Mouse (Mus musculus): ENCODE data around the gene Cox7a2l. TPM values are rescaled to one million over a fixed set of nuclear protein-coding genes. Genes with fewer than 3 reads are reported as not detected.
A peak's percentile ranks its signal among the peaks of the same experiment; 100 is the strongest.

The Cox7a2l gene
- total and polyA plus RNA-seq, 3 experiments = 206 TPM; not detected in 1

DNA sequence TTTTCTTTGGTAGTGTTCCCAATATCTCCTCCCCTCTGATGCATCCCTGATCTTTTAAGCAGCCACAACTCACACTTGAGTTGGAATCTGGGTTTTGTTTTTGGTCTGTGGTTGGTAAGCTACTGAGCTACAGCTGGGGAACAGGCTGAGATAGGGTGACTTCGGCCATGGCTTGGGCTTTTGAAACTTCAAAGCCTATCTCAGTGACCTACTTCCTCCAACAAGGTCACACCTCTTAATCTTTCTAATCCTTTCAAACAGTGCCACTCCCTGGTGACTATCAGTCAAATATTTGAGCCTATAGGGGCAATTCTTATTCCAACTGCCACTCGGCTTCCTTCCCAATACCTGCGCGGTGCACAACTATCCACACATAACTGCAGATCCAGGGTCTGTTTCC lies 17.4 kb downstream of the Cox7a2l start:
- Histone ChIP-seq H3K9me3 (replicated peaks; ENCODE audit: insufficient read depth, low read length) (no peaks in the 10 kb centered on the region), H3K4me3 (ENCODE audit: control insufficient read depth in 1 of 2, insufficient read depth in 1 of 2, low read depth in 2 of 2, low read length in 2 of 2) (no peak overlapping the region), H3K79me2 (ENCODE audit: control insufficient read depth, insufficient read depth, low read length, poor library complexity) (peaks cover 5% of the 10 kb centered on the region; the same call in 1 of the 2 replicates), H3K27me3 (ENCODE audit: control insufficient read depth in 1 of 2, insufficient read depth in 2 of 2, low read length in 2 of 2) (no peaks in the 10 kb centered on the region), H3K4me1 (ENCODE audit: control insufficient read depth in 1 of 2, insufficient read depth in 2 of 2, low read length in 2 of 2) (no peaks in the 10 kb centered on the region), H3K27ac (ENCODE audit: control insufficient read depth, low read depth, low read length) (no peak overlapping the region), H3K36me3 (ENCODE audit: control insufficient read depth in 1 of 2, insufficient read depth in 2 of 2, low read length in 2 of 2) (peaks cover 0 to 1% of the 10 kb centered on the region in 2 experiments; a peak in 1 of 4 replicates), H3K9ac (ENCODE audit: control insufficient read depth, low read depth, low read length, poor library complexity, severe bottlenecking) (no peak overlapping the region)
- peak; percentile 23 for DNase-seq (ENCODE audit: low read depth, low spot score)
- peak; percentile 20; the same call in 1 of the 2 replicates for TF ChIP-seq SMC3 (IDR thresholded peaks at IDR 0.05; ENCODE audit: low read depth, low read length)
- no peak for TF ChIP-seq MAFK (IDR thresholded peaks at IDR 0.05; ENCODE audit: borderline replicate concordance, low read depth, low read length)
- TF ChIP-seq MEF2A (IDR thresholded peaks at IDR 0.05; ENCODE audit: extremely low read depth, insufficient replicate concordance, low read depth, low read length, poor library complexity, severe bottlenecking) = no peak
- TF ChIP-seq NELFE (IDR thresholded peaks at IDR 0.05; ENCODE audit: low read depth, low read length) = no peak
- no peak for TF ChIP-seq MAX (IDR thresholded peaks at IDR 0.05; ENCODE audit: low read length)
- 0 out of 2 replicates have a peak, but pooled peaks have one; percentile 10 for TF ChIP-seq POLR2AphosphoS2 (IDR thresholded peaks at IDR 0.05; ENCODE audit: low read length)
- TF ChIP-seq RAD21 (IDR thresholded peaks at IDR 0.05; ENCODE audit: low read depth, low read length) = peak; percentile 5; the same call in 1 of the 2 replicates
- no peak for TF ChIP-seq ZC3H11A (IDR thresholded peaks at IDR 0.05; ENCODE audit: low read depth, low read length)

DNA sequence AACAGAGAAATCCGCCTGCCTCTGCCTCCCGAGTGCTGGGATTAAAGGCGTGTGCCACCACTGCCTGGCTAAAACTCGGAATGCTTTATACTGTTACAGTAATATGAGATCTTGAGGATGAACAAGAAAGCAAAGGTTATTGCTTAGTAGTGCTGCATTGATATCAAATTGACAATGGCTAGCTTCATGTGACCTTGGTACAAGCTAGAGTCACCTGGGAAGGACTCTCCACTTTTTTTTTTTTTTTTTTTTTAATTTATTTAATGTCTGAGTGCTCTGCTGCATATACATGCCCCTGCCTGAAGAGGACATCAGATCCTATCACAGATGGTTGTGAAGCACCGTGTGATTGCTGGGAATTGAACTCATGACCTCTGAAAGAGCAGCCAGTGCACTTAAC lies 18.2 kb downstream of the Cox7a2l start:
- Histone ChIP-seq H3K27me3 (ENCODE audit: control insufficient read depth in 1 of 2, insufficient read depth in 2 of 2, low read length in 2 of 2) (no peaks in the 10 kb centered on the region), H3K9me3 (replicated peaks; ENCODE audit: insufficient read depth, low read length) (no peaks in the 10 kb centered on the region), H3K79me2 (ENCODE audit: control insufficient read depth, insufficient read depth, low read length, poor library complexity) (no peaks in the 10 kb centered on the region), H3K27ac (ENCODE audit: control insufficient read depth, low read depth, low read length) (no peak overlapping the region), H3K4me1 (ENCODE audit: control insufficient read depth in 1 of 2, insufficient read depth in 2 of 2, low read length in 2 of 2) (no peaks in the 10 kb centered on the region), H3K9ac (ENCODE audit: control insufficient read depth, low read depth, low read length, poor library complexity, severe bottlenecking) (no peak overlapping the region), H3K4me3 (ENCODE audit: control insufficient read depth in 1 of 2, insufficient read depth in 1 of 2, low read depth in 2 of 2, low read length in 2 of 2) (no peak overlapping the region), H3K36me3 (ENCODE audit: control insufficient read depth in 1 of 2, insufficient read depth in 2 of 2, low read length in 2 of 2) (peaks cover 0 to 1% of the 10 kb centered on the region in 2 experiments; a peak in 1 of 4 replicates)
- TF ChIP-seq NELFE (IDR thresholded peaks at IDR 0.05; ENCODE audit: low read depth, low read length) (no peak), ZKSCAN1 (IDR thresholded peaks at IDR 0.05; ENCODE audit: low read depth, low read length) (no peak), CHD1 (IDR thresholded peaks at IDR 0.05; ENCODE audit: low read depth, low read length) (no peak), MAZ (IDR thresholded peaks at IDR 0.05; ENCODE audit: low read depth, low read length) (no peak), UBTF (IDR thresholded peaks at IDR 0.05; ENCODE audit: borderline replicate concordance, insufficient read depth, low read depth, low read length) (no peak)
- no peak for DNase-seq (ENCODE audit: low read depth, low spot score)

DNA sequence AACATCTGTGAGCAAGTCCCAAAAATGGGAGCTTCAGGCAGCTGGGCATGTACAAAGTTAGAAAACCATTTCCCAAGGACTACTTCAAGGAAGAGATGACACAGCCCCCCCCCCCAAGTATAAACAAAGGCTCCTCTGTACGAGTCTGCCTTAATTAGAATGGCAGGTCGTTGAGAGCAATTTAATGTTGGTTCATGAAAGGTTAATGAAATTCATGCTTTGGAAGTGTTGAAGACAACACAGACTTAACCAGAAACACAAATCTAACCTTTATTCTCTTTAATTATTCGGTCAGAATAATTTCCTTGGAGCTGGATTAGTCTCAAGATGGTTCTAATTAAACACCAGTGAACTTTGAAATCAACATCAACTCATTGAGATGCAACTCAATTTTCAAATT lies 29.4 kb downstream of the Cox7a2l start:
- no peak for TF ChIP-seq MXI1 (IDR thresholded peaks at IDR 0.05; ENCODE audit: low read depth, low read length)
- TF ChIP-seq USF1 (IDR thresholded peaks at IDR 0.05; ENCODE audit: low read depth, low read length) = no peak
- no peak for TF ChIP-seq CHD2 (IDR thresholded peaks at IDR 0.05; ENCODE audit: low read length)
- TF ChIP-seq SIN3A (IDR thresholded peaks at IDR 0.05; ENCODE audit: low read length) = no peak
- no peak for TF ChIP-seq MAZ (IDR thresholded peaks at IDR 0.05; ENCODE audit: low read depth, low read length)
- TF ChIP-seq KAT2A (conservative IDR thresholded peaks at IDR 0.05; ENCODE audit: low read depth, low read length) = no peak
- no peak for TF ChIP-seq MYB (IDR thresholded peaks at IDR 0.05; ENCODE audit: low read depth, low read length)
- Histone ChIP-seq H3K79me2 (ENCODE audit: control insufficient read depth, insufficient read depth, low read length, poor library complexity) (no peaks in the 10 kb centered on the region), H3K4me3 (ENCODE audit: control insufficient read depth in 1 of 2, insufficient read depth in 1 of 2, low read depth in 2 of 2, low read length in 2 of 2) (no peak overlapping the region), H3K9me3 (replicated peaks; ENCODE audit: insufficient read depth, low read length) (no peaks in the 10 kb centered on the region), H3K36me3 (ENCODE audit: control insufficient read depth in 1 of 2, insufficient read depth in 2 of 2, low read length in 2 of 2) (no peaks in the 10 kb centered on the region), H3K9ac (ENCODE audit: control insufficient read depth, low read depth, low read length, poor library complexity, severe bottlenecking) (no peak overlapping the region), H3K27ac (ENCODE audit: control insufficient read depth, low read depth, low read length) (no peak overlapping the region), H3K27me3 (ENCODE audit: control insufficient read depth in 1 of 2, insufficient read depth in 2 of 2, low read length in 2 of 2) (no peaks in the 10 kb centered on the region), H3K4me1 (ENCODE audit: control insufficient read depth in 1 of 2, insufficient read depth in 2 of 2, low read length in 2 of 2) (no peaks in the 10 kb centered on the region)
- DNase-seq (ENCODE audit: low read depth, low spot score) = no peak
